Mouse (Mus musculus): Measurements from ENCODE around the gene Slc1a5. TPM values are rescaled to one million over a fixed set of nuclear protein-coding genes. Genes with fewer than 3 reads are reported as not detected.

Gene Slc1a5
- total RNA-seq, 2 experiments from 2014 or later: 51.8 to 55.1 TPM

DNA sequence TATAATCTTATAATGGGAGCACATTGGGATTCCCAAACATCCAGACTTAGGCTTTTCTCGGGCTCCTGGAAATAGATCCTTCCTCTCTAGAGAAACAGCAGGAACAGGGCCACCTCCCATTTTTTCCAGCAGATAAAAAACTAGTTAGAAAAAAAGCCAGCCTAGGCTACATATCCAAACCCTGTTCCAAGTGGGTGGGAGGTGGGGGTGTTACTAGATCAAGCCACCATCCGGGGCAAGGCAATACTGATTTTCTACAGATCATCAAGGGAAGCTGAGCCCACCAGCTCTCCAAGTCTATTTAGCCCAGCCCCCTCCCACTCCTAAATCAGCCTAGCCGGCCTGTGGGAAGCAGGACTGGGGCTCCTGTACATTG is 63.5 kb downstream of the Slc1a5 start:
- DNase-seq (ENCODE audit: low spot score in 2 of 2): no peak

DNA sequence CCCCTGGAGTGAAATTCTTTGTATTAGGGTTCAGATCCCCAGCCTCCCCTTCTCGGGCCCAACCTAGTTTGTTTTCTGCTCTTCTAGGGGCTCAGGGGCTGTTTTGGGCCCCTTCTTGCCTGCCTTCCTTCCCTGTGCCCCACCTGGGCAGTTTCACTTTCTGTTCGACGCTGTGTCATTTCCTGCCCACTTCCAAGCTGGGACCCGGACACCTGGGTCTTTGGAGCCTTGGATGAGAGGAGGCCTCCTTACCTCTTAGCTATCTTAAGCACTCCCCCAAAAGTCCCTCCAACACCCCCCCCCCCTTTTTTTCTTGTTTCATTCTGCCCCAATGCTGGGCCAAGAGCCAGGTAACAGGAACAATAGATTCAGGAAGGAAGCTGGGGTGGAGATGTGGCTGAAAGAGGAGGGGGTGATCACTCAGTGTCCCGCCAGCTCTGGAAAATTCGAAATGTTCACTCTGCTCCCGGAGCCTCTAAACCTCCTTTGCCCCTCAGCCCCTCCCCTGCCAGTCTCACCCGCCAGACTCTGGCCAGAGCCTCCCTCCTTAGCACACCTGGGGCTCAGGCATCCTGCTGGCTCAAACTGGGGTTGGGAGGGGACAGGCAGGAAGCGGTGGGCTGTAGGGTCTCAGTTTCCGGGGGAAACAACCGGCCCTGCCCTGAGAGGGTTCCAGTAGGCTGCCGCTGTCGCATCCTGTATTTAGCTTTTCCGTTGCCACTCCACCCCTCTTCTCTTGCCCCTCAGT is 64.1 kb downstream of the Slc1a5 start:
- DNase-seq (ENCODE audit: low spot score in 2 of 2): no peak

DNA sequence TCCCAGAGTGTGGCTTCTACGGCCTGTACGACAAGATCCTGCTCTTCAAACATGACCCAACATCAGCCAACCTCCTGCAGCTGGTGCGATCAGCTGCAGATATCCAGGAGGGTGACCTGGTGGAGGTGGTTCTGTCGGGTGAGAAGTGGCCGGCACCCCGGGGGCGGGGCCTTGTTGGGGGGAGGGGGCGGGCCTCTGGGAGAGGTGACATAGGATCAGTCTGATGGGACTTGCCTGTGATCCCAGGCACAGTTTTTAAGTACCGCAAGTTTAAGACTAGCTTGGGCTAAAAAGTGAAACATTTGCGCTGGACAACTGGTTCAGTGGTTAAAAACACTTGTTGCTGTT is 64.7 kb downstream of the Slc1a5 start:
- no peak for DNase-seq (ENCODE audit: low spot score in 2 of 2)

GRCm38 (mm10) chr7:16846775-16847174 is 65.6 kb downstream of the Slc1a5 start:
- DNase-seq (ENCODE audit: low spot score in 2 of 2): no peak

- no peak for DNase-seq (ENCODE audit: low spot score in 2 of 2)
Observed at GRCm38 (mm10) chr7:16847507-16847906, 66.4 kb downstream of the Slc1a5 start.

Other genes starting within 250 kb of the Slc1a5 start
- 10 to 100 TPM; 50.1 to 54.6 TPM for gene Arhgap35, start 166.3 kb upstream of the Slc1a5 start, total RNA-seq (2021)
- gene Ceacam15, start 105.6 kb upstream of the Slc1a5 start, total RNA-seq (2021): not detected
- not detected for gene Ceacam9, start 59.4 kb upstream of the Slc1a5 start, total RNA-seq (2021)
- 100 to 1,000 TPM in 1 of 2 experiments, 10 to 100 TPM in 1; 86.6 to 106 TPM for gene Ap2s1, start 42.9 kb upstream of the Slc1a5 start, total RNA-seq (2021)
- gene Strn4, start 34.5 kb downstream of the Slc1a5 start, total RNA-seq (2021): 10 to 100 TPM; 66.6 to 78.7 TPM
- gene Fkrp, start 35.4 kb downstream of the Slc1a5 start, total RNA-seq (2021): 10 to 100 TPM; 22.7 to 22.9 TPM
- 10 to 100 TPM; 16.8 to 17.4 TPM for gene Prkd2, start 61.6 kb downstream of the Slc1a5 start, total RNA-seq (2021)
- gene Dact3, start 94.0 kb downstream of the Slc1a5 start, total RNA-seq (2021): 10 to 100 TPM; 17.8 to 19.0 TPM
- 1 to 10 TPM; 2.6 TPM for gene Gng8, start 110.4 kb downstream of the Slc1a5 start, total RNA-seq (2021)
- 1 to 10 TPM; 2.6 to 3.3 TPM for gene Ptgir, start 125.2 kb downstream of the Slc1a5 start, total RNA-seq (2021)
- 100 to 1,000 TPM; 189 to 234 TPM for gene Calm3, start 142.8 kb downstream of the Slc1a5 start, total RNA-seq (2021)
- gene Pnmal2, start 163.3 kb downstream of the Slc1a5 start, total RNA-seq (2021): 10 to 100 TPM; 48.6 to 49.6 TPM
- gene Pnmal1, start 178.3 kb downstream of the Slc1a5 start, total RNA-seq (2021): under 1 TPM in 1 of 2 experiments, not detected in 1; 0.16 TPM
- under 1 TPM in 1 of 2 experiments, not detected in 1; 0.05 TPM for gene Gm42372, start 201.7 kb downstream of the Slc1a5 start, total RNA-seq (2021)
- gene Ccdc8, start 211.4 kb downstream of the Slc1a5 start, total RNA-seq (2021): 10 to 100 TPM; 32.5 to 33.4 TPM
- gene Ppp5c, start 246.6 kb downstream of the Slc1a5 start, total RNA-seq (2021): 10 to 100 TPM; 72.9 to 84.4 TPM

Measured in gastrocnemius, postnatal 4 days (tissue).